Mouse (Mus musculus): ENCODE data around the gene Lamp3. TPM values are rescaled to one million over a fixed set of nuclear protein-coding genes. Genes with fewer than 3 reads are reported as not detected.
"Not testable (repeated sequence)": the region's sequence is repeated elsewhere in the genome, so short reads cannot be mapped to it uniquely, and the experiment has no call there.

Gene Lamp3
- polyA plus RNA-seq (2012; rRNA removed) = not detected in 2 replicates

DNA sequence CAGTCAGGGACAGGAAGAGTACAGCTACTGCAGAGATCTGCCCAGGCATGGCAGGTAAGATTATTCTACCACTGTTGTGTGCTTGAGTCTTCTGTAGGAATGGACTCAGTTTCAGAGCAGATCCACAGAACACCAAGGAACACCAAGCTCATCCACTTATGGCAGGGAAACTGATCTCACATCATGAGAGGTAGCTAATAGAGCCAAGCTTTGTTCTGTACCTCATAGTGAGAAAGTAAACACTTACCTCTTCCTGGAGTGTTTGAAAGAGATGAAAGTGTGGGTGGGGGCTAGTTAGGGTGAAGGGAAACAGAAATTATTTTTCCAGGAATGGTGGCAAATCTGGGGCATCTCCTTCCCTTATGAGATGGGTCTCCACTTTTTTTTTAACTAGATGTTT, at the start of gene Lamp3:
Gene Lamp3 (minus strand): TSS at position 160 of the 400 bp plus-strand sequence.
- no peak for DNase-seq (ENCODE audit: low spot score)

DNA sequence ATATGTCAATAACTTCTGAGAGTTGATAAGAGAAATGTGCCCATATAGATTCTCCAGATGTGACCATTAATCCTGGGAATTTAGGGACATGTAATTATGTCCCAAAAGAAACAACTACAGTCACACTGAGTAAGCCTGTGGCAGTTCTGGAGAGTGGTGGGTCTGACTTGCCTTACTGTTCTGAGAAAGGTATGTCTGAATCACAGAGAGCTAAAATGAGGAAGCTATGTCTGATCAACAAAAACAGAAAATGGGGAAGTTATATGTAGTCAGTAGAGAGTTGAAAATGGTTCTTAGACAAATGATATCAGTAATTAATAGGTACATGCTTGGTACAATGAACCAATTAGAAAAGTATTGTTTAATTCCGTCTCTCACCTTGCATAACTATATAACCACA, 26.7 kb upstream of the Lamp3 start:
- no peak for DNase-seq (ENCODE audit: low spot score)

DNA sequence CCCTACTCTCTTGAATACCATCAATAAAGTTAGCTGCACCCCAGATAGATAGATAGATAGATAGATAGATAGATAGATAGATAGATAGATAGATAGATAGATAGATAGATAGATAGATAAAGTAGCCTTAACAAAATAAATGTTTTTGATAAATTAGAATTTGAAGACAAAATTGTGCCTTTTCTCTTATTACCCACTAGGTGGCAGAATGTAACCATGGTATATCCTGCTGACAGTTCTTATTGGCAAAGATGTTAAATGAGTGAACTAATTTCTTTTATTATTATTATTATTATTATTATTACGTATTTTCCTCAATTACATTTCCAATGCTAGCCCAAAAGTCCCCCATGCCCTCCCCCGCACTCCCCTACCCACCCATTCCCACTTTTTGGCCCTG, 18.0 kb upstream of the Lamp3 start:
- not testable (repeated sequence) for DNase-seq (ENCODE audit: low spot score)

DNA sequence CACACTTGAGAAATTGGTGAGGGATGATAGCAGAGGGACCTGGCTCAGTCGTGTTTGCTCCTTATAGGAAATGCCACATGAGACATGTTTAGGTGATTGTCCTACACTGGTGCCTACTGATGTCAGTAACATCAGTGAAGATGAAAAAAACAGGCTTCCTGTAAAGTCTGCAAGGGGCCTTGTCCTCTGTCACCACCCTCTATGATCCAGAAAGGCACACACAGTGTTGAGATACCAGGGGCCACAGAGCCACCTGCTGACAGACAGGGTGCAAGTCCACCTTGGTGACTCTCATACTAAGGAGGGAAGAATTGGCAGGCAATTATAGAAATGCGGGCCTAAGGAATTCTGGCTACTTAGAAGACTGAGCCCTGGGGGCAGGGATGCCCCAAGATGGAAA, 14.8 kb upstream of the Lamp3 start:
- no peak for DNase-seq (ENCODE audit: low spot score)

DNA sequence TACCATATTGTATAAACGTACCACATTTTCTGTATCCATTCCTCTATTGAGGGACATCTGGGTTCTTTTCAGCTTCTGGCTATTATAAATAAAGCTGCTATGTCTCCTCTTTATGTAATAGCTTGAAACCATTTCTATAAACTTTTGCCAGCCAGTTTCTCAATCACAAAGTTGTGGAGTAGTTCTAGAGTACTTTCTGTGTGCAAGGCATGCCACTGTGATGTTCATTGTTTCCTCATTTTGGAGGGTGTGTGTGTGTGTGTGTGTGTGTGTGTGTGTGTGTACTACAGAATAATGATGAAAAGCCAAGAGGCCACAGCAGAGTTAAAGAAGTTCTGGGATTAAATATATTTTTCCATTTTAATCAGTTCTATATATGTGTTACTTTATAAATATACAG, 1.2 kb upstream of the Lamp3 start:
- no peak for DNase-seq (ENCODE audit: low spot score)

DNA sequence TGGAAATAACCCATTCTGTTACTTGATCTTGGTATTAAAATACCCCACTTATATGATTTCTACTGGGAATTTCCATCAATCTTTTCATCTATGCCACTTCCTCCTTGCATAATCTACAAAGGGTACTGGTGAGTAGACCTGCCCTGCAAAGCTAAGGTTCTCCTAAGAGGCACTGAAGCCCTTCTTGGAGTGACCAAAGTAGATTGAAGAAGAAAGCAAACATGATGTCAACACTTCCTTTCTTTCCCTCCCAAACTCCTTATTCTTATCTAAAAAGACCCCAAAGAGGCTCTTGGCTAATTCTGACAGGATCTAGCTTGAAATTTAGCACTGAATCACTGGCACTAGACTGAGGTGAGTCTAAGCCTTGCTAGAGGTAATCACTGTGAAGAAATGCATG, 7.0 kb downstream of the Lamp3 start:
- DNase-seq (ENCODE audit: low spot score) = no peak

DNA sequence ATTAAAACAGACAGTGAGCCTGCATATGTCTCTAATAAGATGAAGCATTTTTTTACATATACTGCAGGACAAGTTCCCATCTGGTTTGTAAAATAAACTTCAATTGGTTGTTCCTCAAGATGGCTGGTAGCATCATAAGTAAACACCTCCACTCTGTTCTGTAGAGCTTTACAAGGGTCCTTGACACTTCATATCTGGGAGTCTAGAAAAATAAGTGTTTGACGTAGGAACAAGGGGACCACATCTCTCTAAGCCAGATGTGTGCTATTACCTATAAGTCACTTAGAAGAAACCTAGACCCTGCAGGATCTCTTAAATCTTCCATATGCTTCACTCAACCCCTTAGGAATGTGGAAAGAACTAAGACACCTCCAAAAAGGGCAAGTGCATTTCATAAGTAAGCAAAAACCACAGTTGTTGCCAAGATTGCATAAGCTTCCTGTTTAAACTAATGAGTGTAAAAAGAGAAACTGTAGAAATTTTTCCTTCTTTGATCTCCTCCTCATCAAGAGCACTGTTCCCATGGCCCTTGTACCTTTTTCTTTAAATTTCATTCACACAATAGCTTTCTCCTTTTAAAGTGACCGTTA, 35.3 kb downstream of the Lamp3 start:
- no peak for DNase-seq (ENCODE audit: low spot score)

DNA sequence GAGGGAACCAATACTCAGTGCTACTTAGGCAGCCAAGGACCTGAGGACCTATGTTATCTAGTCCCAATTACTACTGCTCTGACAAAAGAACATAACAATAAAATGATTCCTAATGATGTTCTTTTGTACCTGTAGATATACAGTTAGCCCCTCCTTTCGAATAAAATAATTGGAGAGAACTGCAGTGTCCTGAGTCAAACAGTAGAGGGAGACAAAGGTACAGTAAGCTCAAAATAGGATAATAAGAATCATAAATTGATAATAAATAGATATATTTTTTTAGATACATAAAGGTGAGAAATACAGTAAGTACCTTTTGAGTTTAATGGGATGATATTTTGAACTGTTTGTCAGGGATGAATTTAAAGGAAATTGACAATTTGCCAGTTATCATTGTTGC, 39.9 kb downstream of the Lamp3 start:
- DNase-seq (ENCODE audit: low spot score) = no peak

DNA sequence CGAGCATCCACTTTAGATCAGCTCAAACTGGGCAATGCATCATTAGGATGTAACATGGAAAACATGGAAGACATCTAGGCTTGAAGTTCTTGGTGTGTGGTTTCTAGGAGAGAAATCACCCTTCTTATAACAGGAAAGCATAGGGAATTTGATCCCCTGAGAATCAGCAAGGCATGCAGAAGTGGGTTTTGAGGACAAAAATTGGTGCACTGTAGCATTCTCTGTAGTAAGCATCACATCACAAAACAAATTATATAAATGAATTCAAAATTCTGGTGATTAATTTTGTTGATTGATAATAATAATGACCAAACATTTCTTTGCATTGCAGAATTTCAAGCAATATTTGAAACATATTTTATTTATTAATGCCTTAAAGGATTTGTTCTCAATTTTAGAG, 76.4 kb downstream of the Lamp3 start, which contains the start of gene Olfr171:
Gene Olfr171 (minus strand): TSS at position 101 of the 400 bp plus-strand sequence.
- no peak for DNase-seq (ENCODE audit: low spot score)

DNA sequence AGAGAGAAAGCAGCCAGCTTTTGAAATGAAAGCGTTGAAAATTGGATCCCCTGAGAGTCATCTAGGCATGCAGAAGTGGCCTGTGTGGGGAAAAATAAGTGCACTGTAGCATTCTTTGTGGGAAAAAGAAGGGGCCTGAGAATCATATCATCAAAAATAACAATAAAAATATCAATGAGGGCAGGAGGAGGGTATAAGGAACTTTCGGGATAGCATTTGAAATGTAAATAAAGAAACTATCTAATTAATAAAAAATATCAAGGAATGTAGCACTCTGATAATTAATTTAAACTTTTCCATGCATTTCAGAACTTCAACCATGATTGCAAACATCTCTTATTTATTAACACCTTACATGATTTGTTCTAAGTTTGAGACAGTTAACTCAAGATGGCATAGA, 94.4 kb downstream of the Lamp3 start, which contains the start of gene Olfr170:
Gene Olfr170 (minus strand): TSS at position 101 of the 400 bp plus-strand sequence.
- not testable (repeated sequence) for DNase-seq (ENCODE audit: low spot score)

Other genes starting within 250 kb of the Lamp3 start
- gene Olfr166, start 222.7 kb downstream of the Lamp3 start, polyA plus RNA-seq (2012; rRNA removed) = not detected in 2 replicates
- gene Olfr167, start 184.1 kb downstream of the Lamp3 start, polyA plus RNA-seq (2012; rRNA removed) = not detected in 2 replicates
- not detected in 2 replicates for gene Olfr168, start 170.8 kb downstream of the Lamp3 start, polyA plus RNA-seq (2012; rRNA removed)
- gene Olfr169, start 134.6 kb downstream of the Lamp3 start, polyA plus RNA-seq (2012; rRNA removed) = not detected in 2 replicates
- not detected in 2 replicates for gene Olfr170, start 94.5 kb downstream of the Lamp3 start, polyA plus RNA-seq (2012; rRNA removed)
- not detected in 2 replicates for gene Olfr171, start 76.5 kb downstream of the Lamp3 start, polyA plus RNA-seq (2012; rRNA removed)
- 2.5 and 3.2 TPM in 2 replicates for gene B3gnt5, start 53.8 kb upstream of the Lamp3 start, polyA plus RNA-seq (2012; rRNA removed)

All from urinary bladder, adult 2 months (tissue).